In the genomic region with DNA sequence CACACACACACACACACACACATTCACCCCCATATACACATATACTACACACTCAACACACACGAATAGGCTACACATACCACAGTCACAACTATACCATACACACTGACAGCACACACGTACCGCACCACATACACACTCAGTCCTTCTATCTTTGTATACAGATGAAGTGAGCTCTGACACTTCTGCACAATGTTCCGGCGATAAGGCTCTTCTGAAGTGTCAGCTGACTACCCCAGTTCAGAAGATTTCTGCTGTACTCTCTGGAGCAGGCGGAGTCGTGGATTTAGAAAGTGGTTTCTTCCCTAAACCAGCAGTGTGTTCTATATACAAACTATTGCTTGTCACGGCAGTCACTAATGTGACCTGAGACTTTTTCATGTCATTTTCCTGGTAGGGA, we compare ENCODE assay signal across 11 mouse cellular contexts. TPM values are rescaled to one million over a fixed set of nuclear protein-coding genes. Genes with fewer than 3 reads are reported as not detected.
DNase-seq lines count a peak whose midpoint lies in the region; ATAC-seq and TF ChIP-seq lines count a peak whose summit lies in the region.
"Had no signal": no experiment of that assay in that cellular context is flagged by ENCODE, and none has a peak within 500 bp of the region (broad histone marks: within the 10 kb centered on the region; RNA-seq: fewer than 3 reads in every experiment).

No protein-coding gene starts in this region.

- H3K27me3 ChIP-seq in heart, embryonic 15.5 days = no peaks in the 10 kb centered on the region
- H3K27me3 ChIP-seq in forebrain, embryonic 15.5 days = no peaks in the 10 kb centered on the region
- H3K27me3 ChIP-seq in liver, embryonic 14.5 days (ENCODE audit: control insufficient read depth, insufficient read depth, low read length) = no peaks in the 10 kb centered on the region
- H3K27me3 ChIP-seq: CH12.LX had no signal

- TF ChIP-seq CTCF in liver, embryonic 14.5 days (IDR thresholded peaks at IDR 0.05; ENCODE audit: low read depth) = no peak

- no peak for ATAC-seq in heart, embryonic 15.5 days (replicated peaks; ENCODE audit: insufficient number of reproducible peaks, insufficient read depth, low FRiP score, low read depth)
- ATAC-seq in forebrain, embryonic 15.5 days (replicated peaks) = no peak
- ATAC-seq in liver, embryonic 14.5 days (ENCODE audit: insufficient read depth) = peak; percentile 83

- H3K9me3 ChIP-seq in heart, embryonic 15.5 days (replicated peaks) = no peaks in the 10 kb centered on the region
- H3K9me3 ChIP-seq in forebrain, embryonic 15.5 days = no peaks in the 10 kb centered on the region
- H3K9me3 ChIP-seq in liver, embryonic 14.5 days (ENCODE audit: control insufficient read depth, low read length) = no peaks in the 10 kb centered on the region

- H3K9ac ChIP-seq in heart, embryonic 15.5 days = no peak overlapping the region
- no peak overlapping the region for H3K9ac ChIP-seq in forebrain, embryonic 15.5 days (replicated peaks)
- peak overlapping the region; percentile 48 for H3K9ac ChIP-seq in liver, embryonic 14.5 days (replicated peaks)

- H3K4me3 ChIP-seq in heart, embryonic 15.5 days = no peak overlapping the region
- H3K4me3 ChIP-seq in forebrain, embryonic 15.5 days = no peak overlapping the region
- H3K4me3 ChIP-seq in liver, embryonic 14.5 days (ENCODE audit: insufficient read depth in 1 of 2, low read depth in 2 of 2, low read length in 2 of 2) = peak overlapping the region in 1 of 2 experiments; percentile 20; a peak in 1 of 4 replicates

- peaks cover 69% of the 10 kb centered on the region for H3K4me1 ChIP-seq in heart, embryonic 15.5 days (replicated peaks)
- peaks cover 53% of the 10 kb centered on the region for H3K4me1 ChIP-seq in forebrain, embryonic 15.5 days
- peaks cover 37 to 45% of the 10 kb centered on the region in 2 experiments for H3K4me1 ChIP-seq in liver, embryonic 14.5 days (replicated peaks; ENCODE audit: control insufficient read depth in 2 of 2, insufficient read depth in 2 of 2, low read length in 1 of 2)

- TF ChIP-seq EP300 in liver, embryonic 14.5 days (IDR thresholded peaks at IDR 0.05; ENCODE audit: low read depth) = peak; percentile 89

- 46% methylated on average over 8 of the region's 8 CpGs for WGBS in heart, embryonic 15.5 days
- 95% methylated on average over 8 of the region's 8 CpGs for WGBS in forebrain, embryonic 15.5 days
- WGBS in liver, embryonic 14.5 days (ENCODE audit: insufficient replicate concordance) = 19% methylated on average over 8 of the region's 8 CpGs

- peak overlapping the region; percentile 53; the same call in 1 of the 2 replicates for H3K4me2 ChIP-seq in heart, embryonic 15.5 days
- no peak overlapping the region for H3K4me2 ChIP-seq in forebrain, embryonic 15.5 days (replicated peaks)
- peak overlapping the region; percentile 61 for H3K4me2 ChIP-seq in liver, embryonic 14.5 days (ENCODE audit: low read depth)

- no peak for DNase-seq in heart, adult 9 months (ENCODE audit: low spot score in 2 of 2)
- peak; percentile 71 for DNase-seq in c-Kit-positive CD71-positive TER-119-positive erythroid progenitor cells, embryonic 14.5 days (ENCODE audit: low spot score)
- peak in 1 of 3 experiments; percentile 73 for DNase-seq in liver, embryonic 14.5 days (ENCODE audit: low read depth in 3 of 3, low spot score in 3 of 3)
- no peak for DNase-seq in left cerebral cortex, adult 9 months (ENCODE audit: low spot score in 2 of 2)
- no peak for DNase-seq in cerebellum, postnatal 36 days
- DNase-seq in embryo, embryonic 11 days = no peak
- DNase-seq: kidney, postnatal 36 days; lung, postnatal 14 days had no signal

- H3K36me3 ChIP-seq in heart, embryonic 15.5 days = peaks cover 46% of the 10 kb centered on the region
- H3K36me3 ChIP-seq in forebrain, embryonic 15.5 days = peaks cover 47% of the 10 kb centered on the region
- H3K36me3 ChIP-seq in liver, embryonic 14.5 days (replicated peaks; ENCODE audit: control insufficient read depth, insufficient read depth, low read depth) = peaks cover 44% of the 10 kb centered on the region

- H3K27ac ChIP-seq in heart, embryonic 15.5 days = peak overlapping the region; percentile 96
- H3K27ac ChIP-seq in forebrain, embryonic 15.5 days (replicated peaks) = peak overlapping the region; percentile 86
- H3K27ac ChIP-seq in liver, embryonic 14.5 days = peak overlapping the region; percentile 77

RNA-seq across cellular contexts. Expression of a gene that starts 22.0 kb away (rescaled TPM):
- 49.9 and 56.0 TPM in 2 replicates for polyA plus RNA-seq in heart, embryonic 15.5 days (2015; fragmentation: Nextera tagmentation; extraction: Ambion mirVana)
- polyA plus RNA-seq in forebrain, embryonic 15.5 days (2015; fragmentation: Nextera tagmentation; extraction: Ambion mirVana) = 106 and 109 TPM in 2 replicates
- polyA plus RNA-seq in liver, embryonic 14.5 days (2012; rRNA removed) = 11.3 and 11.5 TPM in 2 replicates
- polyA plus RNA-seq in liver, embryonic 14.5 days (2014; fragmentation: Nextera tagmentation; extraction: Ambion mirVana) = 8.8 and 12.6 TPM in 2 replicates

RNA-seq across cellular contexts. Expression of a gene that starts 36.6 kb away (rescaled TPM):
- 6.6 and 9.7 TPM in 2 replicates for polyA plus RNA-seq in heart, embryonic 15.5 days (2015; fragmentation: Nextera tagmentation; extraction: Ambion mirVana)
- polyA plus RNA-seq in forebrain, embryonic 15.5 days (2015; fragmentation: Nextera tagmentation; extraction: Ambion mirVana) = 26.9 and 27.5 TPM in 2 replicates
- 6.4 and 7.6 TPM in 2 replicates for polyA plus RNA-seq in liver, embryonic 14.5 days (2012; rRNA removed)
- 6.2 and 7.2 TPM in 2 replicates for polyA plus RNA-seq in liver, embryonic 14.5 days (2014; fragmentation: Nextera tagmentation; extraction: Ambion mirVana)
